Mouse (Mus musculus) intestine, postnatal 0 days (tissue): ENCODE results near the gene Ptpn12. TPM values are rescaled to one million over a fixed set of nuclear protein-coding genes. Genes with fewer than 3 reads are reported as not detected.

Source experiments
- ATAC-seq: fragments of 200-750 bp; cut with Nextera tagmentation; 2 replicates; pipeline ENCODE4 v1.8.0; 2017; ENCODE audit warnings: mild to moderate bottlenecking, moderate TSS enrichment, moderate library complexity
- H3K27ac ChIP-seq: fragments of 300-500 bp; sonication (generic); 2 replicates; pipeline ENCODE4 v1.5.1; 2014; ENCODE audit warnings: mild to moderate bottlenecking, low read depth, low read length, moderate library complexity
- H3K27me3 ChIP-seq: fragments of 300-500 bp; sonication (generic); replicated peaks from 2 replicates; pipeline ENCODE4 v1.6.1; 2014; ENCODE audit warnings: low read length, mixed read lengths; ENCODE audit not compliant: control insufficient read depth, insufficient read depth
- H3K36me3 ChIP-seq: fragments of 300-500 bp; sonication (generic); 2 replicates; pipeline ENCODE4 v1.6.1; 2014; ENCODE audit warnings: mild to moderate bottlenecking, moderate library complexity; ENCODE audit not compliant: control insufficient read depth, insufficient read depth
- H3K4me1 ChIP-seq: fragments of 300-500 bp; sonication (generic); replicated peaks from 2 replicates; pipeline ENCODE4 v1.6.1; 2014; ENCODE audit warnings: antibody characterized with exemption, low read length, mixed read lengths; ENCODE audit not compliant: control insufficient read depth, insufficient read depth
- H3K4me2 ChIP-seq: fragments of 300-500 bp; sonication (generic); replicated peaks from 2 replicates; pipeline ENCODE4 v1.6.1; 2014; ENCODE audit warnings: low read depth, mild to moderate bottlenecking, moderate library complexity
- H3K4me3 ChIP-seq: fragments of 300-500 bp; sonication (generic); 2 replicates; pipeline ENCODE4 v1.5.1; 2014; ENCODE audit warnings: low read depth, low read length
- H3K9ac ChIP-seq: fragments of 300-500 bp; sonication (generic); 2 replicates; pipeline ENCODE4 v1.6.1; 2014; ENCODE audit warnings: mild to moderate bottlenecking, low read depth, low read length
- H3K9me3 ChIP-seq: fragments of 300-500 bp; sonication (generic); 2 replicates; pipeline ENCODE4 v1.6.1; 2016; ENCODE audit warnings: mixed run types; ENCODE audit not compliant: control insufficient read depth
- CTCF ChIP-seq: sonication (generic); IDR thresholded peaks from 2 replicates; pipeline ENCODE4 v1.5.1; 2016; ENCODE audit warnings: low read depth, mild to moderate bottlenecking, control low read depth, antibody characterized with exemption, moderate library complexity
- WGBS: fragments of 180-500 bp; shearing (Covaris S2); extraction: QIAGEN DNeasy Blood & Tissue Kit; methylation state at CpG from one replicate; pipeline ENCODE4 v1.1.7; 2014; 5-methylcytosine and 5-hydroxymethylcytosine counted together
- polyA plus RNA-seq: library from polyadenylated mRNA; unstranded; fragments of >200 nt; fragmentation: Nextera tagmentation; extraction: Ambion mirVana; gene quantifications from 2 replicates; pipeline ENCODE4 v1.2.1, GENCODE M21; 2015

Gene Ptpn12
- polyA plus RNA-seq, 1 experiment from 2014 or later = 12.9 TPM

DNA sequence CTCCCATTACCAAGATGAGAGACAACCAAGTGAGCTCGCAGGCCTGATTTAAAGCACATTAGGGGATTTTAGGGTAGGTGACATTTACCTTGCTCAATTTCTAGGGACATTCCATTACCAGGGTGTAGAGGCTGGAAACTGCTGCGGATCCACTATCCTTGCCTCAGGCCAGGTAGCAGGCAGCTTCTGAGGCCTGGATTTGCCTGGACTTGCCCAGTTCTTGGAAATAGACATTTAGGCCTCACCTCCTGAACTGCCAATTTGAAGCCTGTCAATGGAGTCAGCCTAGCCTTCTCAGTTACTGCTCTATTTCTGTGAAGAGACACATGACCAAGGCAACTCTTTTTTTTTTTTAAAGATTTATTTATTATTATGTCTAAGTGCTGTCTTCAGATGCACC lies 94.8 kb downstream of the Ptpn12 start:
- no peaks in the 10 kb centered on the region for H3K27me3 ChIP-seq
- no peak overlapping the region for H3K4me2 ChIP-seq
- H3K4me1 ChIP-seq = no peaks in the 10 kb centered on the region
- no peak for ATAC-seq
- no peaks in the 10 kb centered on the region for H3K36me3 ChIP-seq
- H3K9ac ChIP-seq = no peak overlapping the region
- TF ChIP-seq CTCF = no peak
- H3K9me3 ChIP-seq = no peaks in the 10 kb centered on the region
- 96% methylated on average over 2 of the region's 2 CpGs for WGBS
- no peak overlapping the region for H3K4me3 ChIP-seq
- H3K27ac ChIP-seq = no peak overlapping the region

GRCm38 (mm10) chr5:20956298-20956697 lies 99.4 kb downstream of the Ptpn12 start, which contains the start of gene Rsbn1l:
Gene Rsbn1l (minus strand): TSS chr5:20956398.
- H3K9ac ChIP-seq = no peak within 1 kb of the TSS
- ATAC-seq = no peak
- H3K9me3 ChIP-seq = no peaks in the 10 kb centered on the region
- H3K4me2 ChIP-seq = peak within 1 kb of the TSS; percentile 35
- no peak within 1 kb of the TSS; the same call in 1 of the 2 replicates for H3K27ac ChIP-seq
- H3K27me3 ChIP-seq = no peaks in the 10 kb centered on the region
- whole genome bisulfite sequencing = 94% methylated on average over 3 of the region's 3 CpGs
- H3K36me3 ChIP-seq = no peaks in the 10 kb centered on the region; the same call in 1 of the 2 replicates
- no peaks in the 10 kb centered on the region for H3K4me1 ChIP-seq
- no peak within 1 kb of the TSS for H3K4me3 ChIP-seq
- no peak for TF ChIP-seq CTCF

DNA sequence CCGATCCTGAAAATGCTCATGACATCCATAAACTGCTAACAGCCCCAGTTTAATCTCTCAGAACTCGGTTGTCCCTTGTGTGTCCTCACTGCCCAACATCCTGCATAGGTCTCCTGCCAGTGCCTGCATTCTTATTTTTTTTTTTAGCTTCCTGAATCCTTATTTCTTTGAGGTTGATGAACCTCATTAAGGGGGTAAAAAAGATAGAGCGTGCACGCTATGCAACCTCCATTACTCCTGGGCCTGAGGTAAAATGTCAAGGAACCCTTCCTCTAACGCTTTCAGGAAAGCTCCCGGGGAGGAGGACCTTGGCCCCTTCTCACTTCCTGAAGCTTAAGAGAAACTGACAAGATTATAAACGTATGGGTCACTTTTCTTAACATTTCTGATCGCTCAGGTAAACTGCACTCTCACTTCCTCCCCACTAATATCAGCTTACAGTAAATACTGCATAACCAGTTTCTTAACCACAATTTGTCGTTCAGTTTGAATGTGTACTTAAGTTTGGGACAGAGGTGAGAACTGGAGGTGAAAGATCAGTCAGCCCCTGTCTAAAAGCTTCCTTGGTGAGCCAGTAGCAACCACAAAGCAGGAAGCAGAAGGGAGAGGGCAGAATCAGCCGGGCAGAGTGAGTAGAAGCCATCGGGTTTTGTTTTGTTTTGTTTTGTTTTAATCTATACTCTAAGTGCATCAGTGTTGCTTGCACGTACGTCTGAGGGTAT lies 100.4 kb downstream of the Ptpn12 start:
- TF ChIP-seq CTCF = no peak
- WGBS = 39% methylated on average over 13 of the region's 13 CpGs
- H3K4me2 ChIP-seq = peak overlapping the region; percentile 35
- no peaks in the 10 kb centered on the region for H3K27me3 ChIP-seq
- H3K9me3 ChIP-seq = no peaks in the 10 kb centered on the region
- H3K27ac ChIP-seq = no peak overlapping the region; the same call in 1 of the 2 replicates
- no peak overlapping the region for H3K4me3 ChIP-seq
- H3K36me3 ChIP-seq = no peaks in the 10 kb centered on the region; the same call in 1 of the 2 replicates
- H3K9ac ChIP-seq = no peak overlapping the region
- H3K4me1 ChIP-seq = no peaks in the 10 kb centered on the region
- ATAC-seq = no peak

DNA sequence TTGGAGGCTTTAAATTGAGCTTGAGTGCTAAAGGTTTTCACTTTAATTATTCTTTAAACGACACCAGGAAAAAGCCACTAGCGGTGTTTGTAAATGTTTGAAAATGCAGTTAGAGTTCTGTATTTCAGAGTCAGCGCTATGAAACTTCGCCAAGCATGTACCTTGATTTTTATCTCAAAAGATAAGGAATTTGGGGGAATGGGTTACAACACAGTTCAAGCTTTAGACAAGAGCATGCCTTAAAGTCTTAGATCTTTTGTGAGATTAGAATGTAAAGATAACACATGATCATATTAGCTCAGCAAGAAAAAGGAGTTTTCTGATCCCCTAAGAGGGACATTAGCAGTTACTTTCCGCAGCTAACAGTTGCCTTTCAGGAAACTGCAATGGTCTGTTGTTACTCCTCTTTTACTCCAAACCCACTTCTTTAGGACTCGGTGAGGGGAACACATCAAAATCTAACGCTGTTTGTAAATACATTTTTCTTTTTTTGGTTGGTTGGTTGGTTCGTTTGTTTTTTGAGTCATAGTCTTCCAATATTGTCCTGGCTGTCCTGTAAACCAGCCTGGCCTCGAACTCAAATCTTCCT lies 103.3 kb downstream of the Ptpn12 start:
- peak overlapping the region; percentile 99 for H3K4me3 ChIP-seq
- no peaks in the 10 kb centered on the region for H3K27me3 ChIP-seq
- H3K27ac ChIP-seq = peak overlapping the region; percentile 98
- no peaks in the 10 kb centered on the region for H3K9me3 ChIP-seq
- no peaks in the 10 kb centered on the region; the same call in 1 of the 2 replicates for H3K36me3 ChIP-seq
- no peak for ATAC-seq
- 0 out of 2 replicates have a peak, but pooled peaks cover 8% of the 10 kb centered on the region for H3K4me1 ChIP-seq
- peak overlapping the region; percentile 96; the same call in 1 of the 2 replicates for H3K9ac ChIP-seq
- WGBS = 19% methylated on average over 9 of the region's 9 CpGs
- peak overlapping the region; percentile 68 for H3K4me2 ChIP-seq
- TF ChIP-seq CTCF = no peak

DNA sequence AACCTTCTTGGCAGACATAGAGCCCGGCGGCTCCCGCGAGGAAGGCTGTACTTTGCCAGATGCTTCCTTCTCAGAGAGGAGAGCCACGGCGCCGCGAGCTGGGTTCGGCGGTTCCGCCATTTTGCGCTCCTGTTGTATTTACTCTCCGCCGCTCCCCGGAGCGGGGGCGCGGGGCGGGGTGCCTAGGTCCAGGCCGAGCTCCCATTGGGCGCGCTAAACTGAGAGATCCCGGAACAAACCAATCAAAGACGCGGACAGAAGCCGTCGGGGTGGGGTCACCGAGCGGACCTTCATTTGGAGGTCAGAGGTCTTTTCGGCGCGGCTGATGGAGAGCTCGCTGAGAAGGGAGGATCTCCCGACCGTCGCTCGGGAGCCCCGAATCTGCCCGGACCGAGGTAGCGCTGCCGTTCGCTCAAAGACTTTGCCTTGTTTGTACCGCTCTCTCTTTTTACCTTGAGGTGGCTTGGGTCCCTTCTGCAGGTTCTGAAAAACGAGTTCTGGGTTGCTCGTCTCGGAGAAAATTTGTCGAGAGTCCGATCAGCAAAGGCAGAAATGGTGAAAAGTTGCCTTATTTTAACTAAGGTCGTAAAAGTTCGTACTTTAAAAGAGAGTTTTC lies 103.9 kb downstream of the Ptpn12 start:
- Histone ChIP-seq H3K27me3 (no peaks in the 10 kb centered on the region), H3K27ac (peak overlapping the region; percentile 98), H3K4me3 (peak overlapping the region; percentile 99), H3K9ac (peak overlapping the region; percentile 96), H3K4me2 (peak overlapping the region; percentile 68), H3K9me3 (no peaks in the 10 kb centered on the region), H3K36me3 (no peaks in the 10 kb centered on the region; the same call in 1 of the 2 replicates), H3K4me1 (peaks cover 10% of the 10 kb centered on the region)
- peak; percentile 99 for ATAC-seq
- WGBS = under 1% methylated on average over 49 of the region's 51 CpGs
- no peak for TF ChIP-seq CTCF

DNA sequence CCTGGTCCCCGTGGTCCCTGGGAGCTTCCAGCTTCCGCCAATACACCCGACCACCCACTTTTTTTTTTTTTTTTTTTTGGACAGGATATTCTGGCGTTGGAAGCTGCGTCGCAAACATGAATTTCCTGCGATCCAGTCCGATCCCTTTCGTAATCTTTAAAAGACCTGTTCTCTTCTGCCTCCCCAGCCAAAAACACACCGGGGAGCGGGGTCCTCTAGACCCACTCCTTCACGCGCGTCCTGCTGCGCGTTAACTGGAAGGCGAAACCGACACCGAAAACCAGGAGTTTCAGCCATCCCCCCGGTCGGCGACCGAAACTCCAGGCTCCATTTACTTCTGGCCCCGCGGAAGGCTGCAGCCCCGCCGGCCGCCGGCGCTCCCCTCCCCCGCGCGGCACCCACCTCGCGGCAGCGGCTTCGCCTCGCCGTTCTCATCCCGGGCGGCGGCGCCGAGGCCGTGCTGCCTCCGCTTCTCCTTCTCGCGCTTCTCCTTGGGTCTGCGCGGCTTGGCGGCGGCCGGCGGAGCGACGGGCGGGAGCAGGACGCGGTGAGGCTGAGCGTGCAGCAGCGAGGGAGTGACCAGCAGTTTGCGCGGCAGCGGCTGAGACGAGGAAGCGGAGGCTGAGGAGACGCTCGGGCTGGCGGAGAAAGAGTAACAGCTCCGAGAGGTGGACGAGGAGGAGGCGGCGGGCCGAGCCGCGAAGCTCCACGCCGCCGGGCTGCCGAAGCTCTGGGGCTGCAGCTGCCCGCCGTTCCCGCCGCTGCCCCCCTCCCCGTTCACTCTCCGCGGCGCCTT lies 104.7 kb downstream of the Ptpn12 start:
- WGBS = under 1% methylated on average over 66 of the region's 88 CpGs

More for the DNA sequence above, 104.7 kb downstream of the Ptpn12 start:
- Histone ChIP-seq H3K27ac (peak overlapping the region; percentile 98), H3K9ac (peak overlapping the region; percentile 96), H3K36me3 (no peaks in the 10 kb centered on the region; the same call in 1 of the 2 replicates), H3K4me3 (peak overlapping the region; percentile 99), H3K4me2 (peak overlapping the region; percentile 68), H3K27me3 (no peaks in the 10 kb centered on the region), H3K9me3 (no peaks in the 10 kb centered on the region), H3K4me1 (peaks cover 13% of the 10 kb centered on the region)
- no peak for TF ChIP-seq CTCF
- peak; percentile 72 for ATAC-seq
